Mouse (Mus musculus) lung, postnatal 14 days (tissue): ENCODE data around the gene Irgc1.
A peak's percentile ranks its signal among the peaks of the same experiment; 100 is the strongest.
"Not testable (repeated sequence)": the region's sequence is repeated elsewhere in the genome, so short reads cannot be mapped to it uniquely, and the experiment has no call there.

Experiments used
- DNase-seq: peaks from one replicate; pipeline ENCODE4 v3.0.0; 2021

Irgc1 gene

DNA sequence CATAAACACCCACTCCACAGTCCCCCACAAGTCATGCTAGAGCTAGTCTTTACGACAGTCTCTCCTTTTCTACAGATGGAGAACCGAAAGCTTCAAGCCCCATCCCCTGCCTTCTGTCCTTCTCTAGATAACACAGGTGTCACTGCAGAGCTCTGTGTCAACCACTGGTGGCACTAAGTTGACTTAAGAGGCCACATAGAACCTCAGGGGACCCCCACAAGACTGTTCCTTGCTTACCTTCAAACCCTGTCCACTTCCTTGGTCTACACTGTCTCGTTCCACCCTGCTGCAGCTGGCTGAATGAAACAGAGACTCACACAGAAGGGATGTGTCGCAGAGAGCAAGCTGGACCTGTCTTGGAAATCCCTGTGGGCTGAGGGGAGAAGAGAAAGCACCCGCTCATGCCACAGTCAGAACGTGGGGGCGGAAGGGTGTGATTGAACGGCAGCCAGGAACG, at the start of gene Irgc1:
Irgc1 (minus strand) TSS at position 443 of the 457 bp plus-strand sequence.
- no peak for DNase-seq

- DNase-seq: peak; percentile 17
These were observed 49.4 kb upstream of the Irgc1 start for GRCm38 (mm10) chr7:24501492-24501891.

DNA sequence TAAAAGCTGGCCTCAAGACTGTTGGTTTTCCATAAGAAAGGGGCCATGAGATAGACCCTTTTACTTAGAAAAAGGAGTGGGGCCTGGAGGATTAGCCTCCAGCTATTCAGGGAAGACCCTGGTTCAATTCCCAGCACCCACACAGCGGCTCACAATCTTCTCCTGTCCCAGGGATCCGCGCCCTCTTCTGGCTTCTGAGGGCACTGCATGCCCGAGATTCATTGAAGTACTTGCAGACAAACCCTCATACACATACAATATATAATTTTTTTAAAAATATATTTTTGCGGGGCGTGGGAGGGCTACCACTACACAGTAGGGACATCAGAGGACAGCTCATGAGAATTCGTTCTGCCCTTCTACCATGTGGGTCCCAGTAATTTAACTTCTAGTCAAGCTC, 48.8 kb upstream of the Irgc1 start:
- peak; percentile 45 for DNase-seq

GRCm38 (mm10) chr7:24499856-24500577, 47.9 kb upstream of the Irgc1 start:
- DNase-seq: no peak

GRCm38 (mm10) chr7:24488303-24488702, 36.2 kb upstream of the Irgc1 start:
- DNase-seq: no peak

DNA sequence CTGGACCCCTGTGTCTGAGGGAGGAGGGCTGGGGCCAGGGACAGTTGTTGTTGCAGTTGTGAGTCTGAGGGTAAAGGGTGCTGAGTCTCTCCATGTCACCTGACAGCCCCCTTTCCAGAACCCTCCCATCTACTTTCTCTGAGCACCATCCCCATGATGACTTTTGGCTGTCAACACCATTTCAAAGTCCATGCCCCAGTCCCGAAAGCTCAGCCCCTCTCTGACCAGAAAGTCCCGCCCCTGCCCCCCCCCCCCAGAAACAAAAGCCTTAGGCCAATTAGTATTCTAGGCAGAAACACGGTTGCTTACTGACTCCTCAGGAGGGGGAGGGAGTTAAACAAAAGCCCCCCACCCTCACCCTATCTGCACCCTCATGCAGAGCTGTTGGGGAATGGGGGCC, 35.3 kb upstream of the Irgc1 start:
- no peak for DNase-seq

GRCm38 (mm10) chr7:24486654-24487130, 34.6 kb upstream of the Irgc1 start:
- no peak for DNase-seq

DNA sequence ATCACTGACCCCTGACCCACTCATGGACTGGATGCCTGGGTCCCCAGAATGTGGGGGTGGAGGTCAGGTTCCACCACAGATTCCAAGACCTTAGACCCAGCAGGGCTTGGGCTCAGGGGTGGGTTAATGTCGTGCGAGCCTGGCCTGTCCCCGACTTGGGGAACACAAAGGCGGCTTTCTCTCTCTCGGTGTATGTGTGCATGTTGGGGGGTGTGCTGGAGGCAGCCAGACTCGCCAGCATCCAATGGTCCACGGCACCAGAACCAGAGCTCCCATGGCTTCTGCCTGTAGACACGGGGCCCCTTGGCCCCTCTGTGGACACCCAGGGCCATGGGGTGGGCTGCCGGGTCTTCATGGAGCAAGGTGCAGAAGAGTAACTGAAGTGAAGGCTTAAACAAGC, 33.4 kb upstream of the Irgc1 start:
- DNase-seq: no peak

- DNase-seq: not testable (repeated sequence)
These were observed 31.2 kb upstream of the Irgc1 start for GRCm38 (mm10) chr7:24483291-24483690.

DNA sequence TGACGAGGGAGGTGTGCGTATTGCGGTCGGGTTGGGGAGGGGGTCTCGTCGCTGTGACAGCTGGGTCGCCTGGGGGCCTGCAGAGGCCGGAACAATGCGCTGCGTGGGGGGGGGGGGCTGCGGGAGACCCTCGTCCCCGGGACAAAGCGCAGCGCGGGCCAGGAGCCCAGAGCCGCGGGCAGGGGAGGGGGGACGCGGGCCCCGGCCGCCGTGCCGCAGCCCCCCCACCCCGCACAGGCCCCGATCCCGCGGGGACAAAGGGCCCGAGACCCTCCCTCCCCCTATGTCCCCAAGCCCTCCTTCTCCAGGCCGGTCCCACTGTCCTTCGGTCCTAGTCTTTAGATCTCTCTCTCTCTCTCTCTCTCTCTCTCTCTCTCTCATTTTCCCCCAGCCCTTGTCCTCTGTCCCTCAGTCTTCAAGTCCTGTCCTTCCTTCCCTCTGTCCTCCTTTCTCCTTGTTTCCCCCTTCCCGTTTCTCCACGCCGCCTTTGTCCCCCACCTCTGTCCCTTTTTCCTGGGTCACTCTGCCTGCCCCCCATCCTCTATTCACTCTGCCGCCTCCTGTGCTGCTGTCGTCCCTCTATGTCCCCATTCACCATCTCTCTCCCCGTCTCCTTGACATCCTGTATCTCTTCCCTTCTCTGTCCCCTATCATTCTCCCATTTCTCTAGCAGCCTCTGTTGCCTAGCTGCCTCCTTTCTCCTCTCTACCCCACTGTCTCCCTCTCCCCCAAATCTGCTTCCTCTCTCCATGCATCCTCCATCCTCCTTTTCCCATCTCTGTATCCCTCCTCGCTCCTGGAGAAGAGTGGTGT, 30.3 kb upstream of the Irgc1 start:
- no peak for DNase-seq

DNA sequence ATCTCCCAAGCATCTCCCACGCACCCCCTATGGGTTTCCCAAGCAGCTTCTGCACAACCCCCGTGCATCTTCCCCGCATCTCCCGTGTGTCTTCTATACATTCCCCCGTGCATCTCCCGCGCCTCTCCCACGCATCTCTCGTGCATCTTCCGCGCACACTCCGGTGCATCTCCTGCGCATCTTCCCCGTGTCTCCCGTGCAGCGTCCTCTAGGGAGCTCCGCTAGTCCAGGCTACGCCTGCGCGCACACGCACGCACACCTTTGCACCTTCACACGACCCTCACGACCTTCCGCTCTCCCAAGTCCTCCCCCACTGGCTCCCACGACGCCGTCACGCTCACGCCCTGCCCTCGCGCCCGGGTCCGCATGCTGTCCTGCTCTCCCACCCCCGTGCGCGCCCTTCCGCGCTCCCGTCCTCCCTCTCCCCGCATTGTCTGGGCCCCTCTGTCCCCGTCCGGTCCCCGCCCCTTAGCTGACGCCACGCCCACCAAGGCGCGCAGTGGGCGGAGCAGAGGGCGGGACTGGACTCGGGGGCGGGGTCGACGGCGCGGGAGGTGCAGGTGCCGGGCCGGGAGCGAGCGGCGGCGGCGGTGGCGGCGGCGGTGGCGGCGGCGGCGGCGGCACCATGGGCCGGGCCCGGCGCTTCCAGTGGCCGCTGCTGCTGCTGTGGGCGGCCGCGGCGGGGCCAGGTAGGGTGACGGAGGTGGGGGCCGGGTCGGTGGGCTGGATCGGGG, 29.5 kb upstream of the Irgc1 start, which contains the start of gene Cadm4:
Cadm4 (plus strand) TSS at position 550 of the 734 bp plus-strand sequence.
- DNase-seq: peak; percentile 80

- no peak for DNase-seq
These were observed 28.9 kb upstream of the Irgc1 start for GRCm38 (mm10) chr7:24480986-24481473.

GRCm38 (mm10) chr7:24480121-24480941, 28.2 kb upstream of the Irgc1 start:
- DNase-seq: no peak

- no peak for DNase-seq
These were observed 27.6 kb upstream of the Irgc1 start for GRCm38 (mm10) chr7:24479685-24480084.

DNA sequence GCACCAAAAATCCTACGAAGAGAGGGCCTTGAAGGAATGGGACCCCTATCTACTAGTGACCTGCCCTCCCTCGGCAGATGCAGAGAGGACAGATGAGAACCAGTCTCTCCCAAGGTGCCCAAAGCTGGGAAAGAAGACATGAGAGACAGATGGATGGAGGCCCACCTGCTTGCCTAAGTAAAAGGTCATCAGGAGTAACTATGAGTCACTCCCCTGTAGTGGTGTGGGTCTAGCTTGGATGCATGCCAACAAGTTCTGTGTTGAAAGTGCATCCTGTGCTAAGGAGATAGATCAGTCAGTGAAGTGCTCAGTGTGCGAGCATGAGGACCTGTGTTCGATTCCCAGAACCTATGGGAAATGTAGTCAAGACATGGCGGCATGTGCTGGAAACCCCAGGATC, 26.8 kb upstream of the Irgc1 start:
- DNase-seq: no peak

DNA sequence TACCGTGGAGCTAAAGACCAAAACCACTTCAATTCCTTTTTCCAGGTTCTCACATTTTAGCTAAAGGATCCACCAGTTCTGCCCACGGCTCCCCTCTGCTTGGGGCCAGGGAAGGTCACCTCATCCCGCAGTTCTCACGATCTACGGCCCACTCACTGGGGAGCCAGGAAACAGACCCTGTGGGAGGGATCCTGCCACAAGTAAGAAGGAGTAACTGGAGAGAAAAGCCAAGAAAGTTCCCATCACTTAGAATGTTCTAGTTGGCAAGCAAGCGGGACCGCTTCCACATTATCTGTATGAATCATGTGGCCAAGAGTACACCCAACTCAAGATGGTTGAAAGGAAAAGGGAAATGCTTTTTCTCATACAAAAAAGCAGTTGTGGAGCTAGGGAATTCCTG, 24.8 kb upstream of the Irgc1 start:
- DNase-seq: no peak

DNA sequence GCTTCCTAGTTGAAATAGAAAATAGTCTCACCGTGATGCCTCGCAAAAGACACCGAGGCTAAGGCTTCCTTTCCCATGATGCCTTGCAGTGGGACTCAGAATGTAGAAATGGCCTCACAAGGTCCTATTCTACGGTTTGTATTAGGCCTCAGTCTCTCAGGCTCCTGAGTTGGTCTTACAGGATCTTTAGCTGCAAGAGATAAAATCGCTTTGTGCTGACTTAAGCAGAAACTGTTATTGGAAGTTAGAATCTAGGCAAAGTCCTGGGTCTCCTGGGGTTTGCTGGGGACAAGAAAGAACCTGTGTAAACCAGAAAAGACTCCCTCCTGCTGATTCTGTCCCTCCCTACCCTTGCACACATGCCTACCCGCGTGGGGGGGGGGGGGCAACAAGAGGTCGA, 24.2 kb upstream of the Irgc1 start:
- DNase-seq: no peak

- no peak for DNase-seq
These were observed 22.9 kb upstream of the Irgc1 start for GRCm38 (mm10) chr7:24474811-24475506.

GRCm38 (mm10) chr7:24473913-24474529, 21.9 kb upstream of the Irgc1 start:
- DNase-seq: peak; percentile 63

- peak; percentile 46 for DNase-seq
These were observed 20.8 kb upstream of the Irgc1 start for GRCm38 (mm10) chr7:24472937-24473336.

- no peak for DNase-seq
These were observed 20.3 kb upstream of the Irgc1 start for GRCm38 (mm10) chr7:24472442-24472841.
